Mouse (Mus musculus) ES-Bruce4 (cell line): ENCODE measurements at regions not wholly inside any gene's neighbourhood (a gene's known extent, or its start where the extent isn't known, plus 50 kb on each side); places are given as distances from the start of the nearest gene placed in this dataset.

Experiments
- CTCF ChIP-seq: IDR thresholded peaks from one replicate; pipeline ENCODE4 v1.8.1; 2011; ENCODE audit warnings: low read depth, low read length
- POLR2A ChIP-seq: IDR thresholded peaks from one replicate; pipeline ENCODE4 v1.8.1; 2011; ENCODE audit warnings: low read length; ENCODE audit not compliant: insufficient read depth

- no peak for TF ChIP-seq CTCF
- no peak for TF ChIP-seq POLR2A
Observed at GRCm38 (mm10) chr10:26520879-26521278, 145.1 kb upstream of the L3mbtl3 start.
